Mouse (Mus musculus) gastrocnemius, postnatal 36 days (tissue): ENCODE data around the gene Ly6g6c. TPM values are rescaled to one million over a fixed set of nuclear protein-coding genes. Genes with fewer than 3 reads are reported as not detected.

Experiments used
- DNase-seq, 2 experiments: peaks; one replicate each; pipeline ENCODE4 v3.0.0; 2022
- intact Hi-C: fragments of 180-260 bp; cut with DNase I; formaldehyde crosslinking; loops from one replicate; pipeline ENCODE4 v1.15.1; 2025
- total RNA-seq, 2 experiments: library from RNA; stranded (reverse); gene quantifications; 2 replicates each; pipeline ENCODE4 v1.2.3; 2021

The Ly6g6c gene
- total RNA-seq, 2 experiments from 2014 or later: not detected

DNA sequence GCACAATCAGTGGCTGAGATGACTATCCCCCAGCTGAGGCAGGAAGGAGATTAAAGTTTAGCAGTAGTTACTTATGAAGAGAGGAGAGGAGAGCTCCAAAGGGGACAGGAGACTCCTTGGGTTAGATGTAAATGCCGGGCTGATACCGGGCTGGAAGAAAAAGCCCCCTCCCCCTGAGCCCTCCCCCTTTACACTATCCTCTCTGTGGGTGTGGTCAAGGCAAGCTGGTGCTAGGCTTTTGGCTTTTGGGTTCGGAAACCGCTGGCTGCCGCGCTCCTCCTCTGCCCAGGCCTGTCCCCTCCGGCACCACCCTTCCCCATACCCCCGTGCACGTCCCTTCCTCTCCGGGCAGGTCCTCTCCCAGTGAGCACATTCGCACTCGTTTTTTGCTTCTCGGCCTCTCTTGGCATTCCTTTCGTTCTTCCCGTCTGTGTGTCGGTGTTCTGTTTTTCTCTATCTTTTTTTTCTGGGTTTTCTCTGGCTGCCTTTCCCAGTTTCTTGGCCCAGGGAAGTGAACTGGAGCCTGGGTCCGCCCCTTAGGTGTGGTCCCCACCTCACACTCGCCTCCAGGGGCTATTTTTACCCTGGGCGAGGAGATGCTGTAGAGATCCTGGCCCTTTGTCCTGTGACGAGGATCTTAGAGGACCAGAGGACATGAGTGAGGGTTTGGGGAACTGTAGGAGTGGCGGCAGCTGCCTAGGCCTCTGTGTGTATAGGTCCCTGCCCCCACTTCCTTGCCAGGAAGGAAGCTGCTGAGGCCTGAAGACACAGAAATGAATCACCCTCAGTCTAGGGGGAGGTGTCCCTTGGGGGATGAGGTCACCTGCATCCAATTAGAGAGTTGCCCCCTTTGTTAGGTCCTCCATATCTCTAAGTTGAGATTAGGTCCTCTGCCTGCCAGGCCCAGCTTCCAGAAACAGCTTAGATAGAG lies 13.8 kb upstream of the Ly6g6c start:
- intact Hi-C loops: no loop called here
- DNase-seq: peak; percentile 49 to 54

DNA sequence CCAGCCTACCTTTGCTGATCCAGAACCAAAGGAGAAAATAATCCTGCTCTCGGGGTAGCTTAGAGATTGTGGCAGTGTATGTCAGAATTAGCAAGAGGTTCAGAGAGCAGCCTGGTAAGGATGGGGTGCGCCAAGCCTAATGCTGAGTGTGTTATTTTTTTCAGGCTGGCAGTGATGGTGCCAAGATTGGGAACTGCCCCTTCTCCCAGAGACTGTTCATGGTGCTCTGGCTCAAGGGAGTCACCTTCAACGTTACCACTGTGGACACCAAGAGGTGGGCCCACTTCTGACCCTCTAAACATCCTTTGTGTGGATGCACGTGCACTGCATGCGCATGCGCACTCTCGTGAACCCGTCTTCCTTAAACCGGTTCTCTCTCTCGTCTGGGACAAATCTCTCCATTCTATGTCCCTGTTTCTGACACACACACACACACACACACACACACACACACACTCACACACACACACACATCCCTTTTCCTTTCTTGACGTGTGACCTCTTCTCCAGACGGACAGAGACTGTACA lies 12.9 kb upstream of the Ly6g6c start:
- intact Hi-C loops: no loop called here
- no peak for DNase-seq

DNA sequence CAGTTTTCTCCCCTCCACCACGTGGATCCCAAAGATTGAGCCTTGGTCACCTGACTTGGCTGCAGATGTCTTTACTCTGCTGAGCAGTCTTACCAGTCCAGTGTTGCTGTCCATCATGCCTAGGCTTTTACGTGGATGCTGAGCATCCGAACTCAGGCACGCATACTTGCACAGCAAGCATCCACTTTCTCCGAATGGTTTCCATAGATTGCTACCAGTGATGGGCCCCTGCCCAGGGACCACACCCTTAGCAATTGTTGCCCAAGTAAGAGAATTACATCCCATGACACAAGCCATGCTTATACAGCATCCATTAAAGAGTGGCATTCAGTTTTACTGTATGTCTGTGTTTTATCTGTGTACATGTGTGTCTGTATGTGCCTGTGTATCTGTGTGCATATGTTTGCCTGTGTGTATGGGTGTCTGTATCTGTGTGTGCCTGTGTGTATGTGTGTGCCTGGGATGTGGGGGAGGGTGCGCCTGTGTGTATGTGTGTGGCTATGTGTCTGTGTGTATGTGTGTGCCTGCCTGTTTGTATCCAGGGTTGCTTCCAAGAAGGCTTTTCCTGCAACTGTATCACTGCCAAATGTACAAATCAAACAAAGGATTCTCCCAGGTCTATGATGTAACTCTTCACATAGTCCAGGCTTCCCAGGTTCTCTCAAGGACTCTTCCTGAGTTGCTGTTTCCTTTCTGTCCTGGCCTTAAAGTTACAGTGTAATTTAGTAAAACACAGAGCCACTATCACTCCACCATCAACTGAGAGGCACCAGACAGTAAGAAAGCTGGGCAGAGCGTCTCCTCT lies 9.3 kb upstream of the Ly6g6c start:
- intact Hi-C loops: no loop called here
- no peak for DNase-seq

DNA sequence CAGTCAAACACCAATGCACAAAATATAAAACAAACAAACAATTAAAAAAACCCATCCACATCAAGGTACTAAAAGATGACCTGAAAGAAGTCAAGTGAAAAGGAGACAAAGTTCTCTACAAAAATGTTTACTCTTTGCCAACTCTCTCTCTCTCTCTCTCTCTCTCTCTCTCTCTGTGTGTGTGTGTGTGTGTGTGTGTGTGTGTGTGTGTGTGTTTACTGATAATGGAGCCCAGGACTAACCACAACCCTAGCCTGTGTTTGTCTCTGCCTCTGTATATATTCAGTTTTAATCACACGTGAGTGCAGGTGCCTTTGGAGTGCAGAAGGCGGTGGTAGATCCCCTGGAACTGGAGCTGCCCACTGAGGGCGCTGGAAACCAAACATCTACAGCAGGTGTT lies 8.1 kb upstream of the Ly6g6c start:
- DNase-seq: no peak
- intact Hi-C loops: no loop called here

DNA sequence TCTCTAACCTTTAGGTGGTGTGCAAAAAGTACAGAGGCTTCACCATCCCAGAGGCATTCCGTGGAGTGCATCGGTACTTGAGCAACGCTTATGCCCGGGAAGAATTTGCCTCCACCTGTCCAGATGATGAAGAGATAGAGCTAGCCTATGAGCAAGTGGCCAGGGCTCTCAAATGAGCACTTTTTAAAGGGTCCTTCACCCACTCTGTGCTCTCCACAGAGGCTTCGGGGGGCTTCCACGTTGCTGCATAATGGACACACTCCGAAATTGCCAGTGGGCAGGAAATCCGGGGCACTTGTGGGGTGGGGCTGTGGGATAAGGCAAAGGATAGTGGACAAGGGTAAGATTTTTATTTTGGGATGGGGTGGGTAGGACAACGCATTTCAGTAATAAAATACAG lies 6.9 kb upstream of the Ly6g6c start:
- intact Hi-C loops: loop anchor here (2.0 kb wide), 1 partner anchor 36 kb away; no protein-coding TSS in a partner anchor
- DNase-seq: no peak

DNA sequence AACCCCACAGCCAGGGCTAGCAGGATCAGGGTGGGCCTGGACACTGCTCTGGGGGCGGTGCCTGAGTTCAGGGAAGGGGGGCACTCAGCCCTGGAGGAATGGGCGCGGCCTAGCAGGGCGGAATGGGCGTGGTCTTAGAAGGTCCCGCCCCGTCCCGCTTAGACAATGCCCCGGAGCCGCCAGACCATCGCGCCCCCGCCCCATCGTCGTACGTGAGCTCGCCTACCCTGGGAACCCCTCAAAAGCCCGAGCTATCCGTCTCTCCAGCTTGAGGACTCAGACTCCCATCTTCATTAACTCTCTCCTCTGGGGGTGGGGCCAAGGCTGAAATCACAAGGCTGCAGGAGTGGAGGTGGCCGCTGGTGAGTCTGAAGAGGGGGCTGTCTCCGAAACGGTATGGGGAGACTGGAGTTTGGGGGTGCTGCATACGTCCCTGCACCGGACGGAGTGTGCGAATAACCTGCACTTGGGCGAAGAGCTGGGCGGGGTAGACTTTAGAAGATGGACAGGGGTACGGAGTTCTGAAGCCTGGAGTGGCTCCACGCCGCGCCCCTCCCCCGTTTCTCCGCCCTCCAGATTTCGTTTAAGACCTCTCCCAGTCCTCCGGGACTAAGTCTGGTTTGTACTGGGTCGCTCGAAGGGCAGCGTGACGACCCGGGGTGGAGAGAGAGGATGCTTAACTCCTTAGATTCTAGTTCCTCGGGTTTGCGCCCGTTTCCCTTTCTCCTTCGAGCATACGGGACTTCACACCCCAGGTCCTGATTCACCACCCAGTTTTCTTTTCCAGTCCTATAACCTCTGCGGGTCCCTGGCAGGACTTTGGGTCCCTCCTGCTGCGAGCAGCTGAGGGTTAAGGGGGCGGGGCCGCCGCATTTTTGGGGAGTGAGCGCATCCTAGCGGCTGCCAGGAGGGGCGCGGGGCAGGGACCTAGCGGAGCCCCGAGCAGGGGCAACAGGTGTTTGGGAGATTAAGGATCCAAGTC lies 6.0 kb upstream of the Ly6g6c start, which contains the start of gene Ddah2:
Gene Ddah2, plus strand, starts transcription at position 125 of the 982 bp plus-strand sequence.
- peak; percentile 89 to 93 for DNase-seq

DNA sequence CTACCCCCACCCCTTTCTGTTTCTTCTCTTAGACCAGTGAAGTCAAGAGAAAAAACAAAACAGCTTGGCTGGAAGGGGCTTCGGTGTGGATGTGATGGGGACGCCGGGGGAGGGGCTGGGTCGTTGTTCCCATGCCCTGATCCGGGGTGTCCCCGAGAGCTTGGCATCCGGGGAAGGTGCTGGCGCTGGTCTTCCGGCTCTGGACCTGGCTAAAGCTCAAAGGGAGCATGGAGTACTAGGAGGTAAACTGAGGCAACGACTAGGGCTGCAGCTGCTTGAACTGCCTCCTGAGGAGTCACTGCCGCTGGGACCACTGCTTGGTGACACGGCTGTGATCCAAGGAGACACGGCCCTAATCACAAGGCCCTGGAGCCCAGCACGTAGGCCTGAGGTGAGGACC lies 5.1 kb upstream of the Ly6g6c start:
- no peak for DNase-seq
- intact Hi-C loops: no loop called here

More for the DNA sequence above, 6.0 kb upstream of the Ly6g6c start, which contains the start of gene Ddah2:
- intact Hi-C loops: loop anchor here (2.0 kb wide), 1 partner anchor 36 kb away; no protein-coding TSS in a partner anchor

DNA sequence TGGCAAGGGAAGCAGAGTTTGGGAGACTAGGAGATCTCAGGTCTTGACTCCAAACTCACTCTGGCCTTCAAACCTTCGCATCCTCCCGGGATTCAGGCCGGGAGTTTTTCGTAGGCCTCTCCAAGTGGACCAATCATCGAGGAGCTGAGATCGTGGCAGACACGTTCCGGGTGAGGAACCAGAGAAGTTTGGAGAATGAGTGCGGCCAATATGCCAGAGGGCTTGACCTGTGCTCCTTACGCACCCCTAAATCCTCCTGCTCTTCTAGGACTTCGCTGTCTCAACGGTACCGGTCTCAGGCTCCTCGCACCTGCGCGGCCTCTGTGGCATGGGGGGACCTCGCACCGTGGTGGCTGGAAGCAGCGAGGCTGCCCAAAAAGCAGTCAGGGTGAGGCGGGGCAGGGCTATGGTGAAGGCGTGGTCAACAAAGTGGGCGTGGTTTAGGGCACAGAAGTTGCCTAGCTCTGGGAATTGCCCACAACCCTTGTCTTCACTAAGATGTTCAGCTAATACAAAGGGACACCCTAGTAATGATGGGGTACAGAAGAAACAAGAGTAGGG lies 4.4 kb upstream of the Ly6g6c start:
- DNase-seq: no peak
- intact Hi-C loops: no loop called here

DNA sequence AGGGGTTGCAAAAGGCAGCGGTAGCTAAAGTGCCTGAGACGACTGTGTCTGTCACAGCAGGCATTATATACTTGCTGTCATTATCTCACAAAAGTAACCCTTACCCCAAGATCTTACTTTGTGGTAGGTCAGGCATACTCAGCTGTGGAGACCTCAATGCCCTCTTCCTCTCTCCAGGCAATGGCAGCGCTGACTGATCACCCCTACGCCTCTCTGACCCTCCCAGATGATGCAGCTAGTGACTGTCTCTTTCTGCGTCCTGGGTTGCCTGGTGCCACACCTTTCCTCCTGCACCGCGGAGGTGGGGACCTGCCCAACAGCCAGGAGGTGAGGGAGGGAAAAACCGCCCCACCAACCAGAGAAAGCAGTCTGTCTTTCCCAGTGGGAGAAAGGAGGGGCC lies 3.9 kb upstream of the Ly6g6c start:
- DNase-seq: no peak
- intact Hi-C loops: no loop called here

DNA sequence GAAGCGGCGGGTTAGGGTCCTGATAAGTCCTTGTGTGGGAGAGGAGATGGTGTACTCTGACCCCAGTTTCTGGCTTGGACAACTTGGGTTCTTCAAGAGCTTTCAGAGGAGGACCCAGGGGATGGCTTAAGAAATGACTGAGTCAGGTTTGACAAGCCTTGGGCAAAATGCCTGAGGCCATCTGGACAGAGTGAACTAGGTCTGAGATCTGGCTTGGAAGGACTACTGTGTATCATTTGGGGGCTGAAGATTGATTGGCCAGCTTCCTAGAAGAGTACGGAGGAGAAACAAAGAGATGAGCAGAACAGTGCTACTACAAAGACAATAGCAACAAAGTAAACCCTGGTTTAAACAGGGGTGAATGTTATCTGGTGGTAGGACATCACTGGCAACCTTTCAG lies 1.7 kb upstream of the Ly6g6c start:
- no peak for DNase-seq
- intact Hi-C loops: no loop called here

DNA sequence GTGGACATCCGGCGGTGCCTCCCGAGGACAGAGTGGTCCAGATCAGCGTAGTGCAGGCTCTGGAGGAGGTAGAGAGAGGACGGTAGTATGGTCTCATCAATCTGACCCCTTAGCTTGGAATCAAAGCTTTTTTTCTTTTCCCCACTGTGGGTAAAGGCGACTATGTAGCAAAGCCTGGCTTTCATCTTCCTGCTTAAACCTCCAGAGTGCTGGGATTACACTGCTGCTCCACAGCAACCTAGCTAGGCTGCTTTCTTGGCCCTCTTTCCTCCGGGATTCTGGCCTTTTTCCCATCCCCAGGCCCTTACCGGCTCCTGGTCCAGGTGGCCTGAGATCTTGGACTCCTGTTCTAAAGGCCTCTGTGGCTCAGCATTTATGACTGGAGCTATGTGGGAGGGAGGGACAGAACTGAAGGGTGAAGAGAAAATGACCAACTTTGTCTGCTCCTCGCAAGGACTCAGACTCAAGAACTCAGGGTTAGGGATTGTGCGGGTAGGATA lies 760 bp upstream of the Ly6g6c start:
- intact Hi-C loops: no loop called here

DNA sequence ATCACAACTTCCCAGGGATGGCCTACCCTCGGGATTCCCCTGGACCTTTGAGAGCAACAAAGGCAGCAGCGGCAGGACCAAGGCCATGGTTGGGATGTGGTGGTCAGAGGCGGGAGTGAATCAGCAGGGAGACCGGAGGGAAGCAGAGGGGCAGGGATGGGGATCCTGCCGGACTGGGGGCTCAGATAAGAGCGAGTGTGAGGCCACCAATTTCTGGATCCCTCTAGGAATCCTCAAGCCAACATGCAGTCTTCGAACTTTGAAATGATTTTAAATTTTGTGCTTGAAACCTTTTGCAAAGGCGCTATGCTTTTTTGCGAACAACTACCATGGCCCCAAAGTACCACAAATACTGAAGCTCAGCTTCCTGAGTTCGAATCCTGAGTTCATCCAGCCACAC lies 896 bp downstream of the Ly6g6c start, which contains the start of gene Mpig6b:
Gene Mpig6b, minus strand, starts transcription at position 101 of the 400 bp plus-strand sequence.
- intact Hi-C loops: no loop called here

More for the DNA sequence above, 760 bp upstream of the Ly6g6c start:
- no peak for DNase-seq

DNA sequence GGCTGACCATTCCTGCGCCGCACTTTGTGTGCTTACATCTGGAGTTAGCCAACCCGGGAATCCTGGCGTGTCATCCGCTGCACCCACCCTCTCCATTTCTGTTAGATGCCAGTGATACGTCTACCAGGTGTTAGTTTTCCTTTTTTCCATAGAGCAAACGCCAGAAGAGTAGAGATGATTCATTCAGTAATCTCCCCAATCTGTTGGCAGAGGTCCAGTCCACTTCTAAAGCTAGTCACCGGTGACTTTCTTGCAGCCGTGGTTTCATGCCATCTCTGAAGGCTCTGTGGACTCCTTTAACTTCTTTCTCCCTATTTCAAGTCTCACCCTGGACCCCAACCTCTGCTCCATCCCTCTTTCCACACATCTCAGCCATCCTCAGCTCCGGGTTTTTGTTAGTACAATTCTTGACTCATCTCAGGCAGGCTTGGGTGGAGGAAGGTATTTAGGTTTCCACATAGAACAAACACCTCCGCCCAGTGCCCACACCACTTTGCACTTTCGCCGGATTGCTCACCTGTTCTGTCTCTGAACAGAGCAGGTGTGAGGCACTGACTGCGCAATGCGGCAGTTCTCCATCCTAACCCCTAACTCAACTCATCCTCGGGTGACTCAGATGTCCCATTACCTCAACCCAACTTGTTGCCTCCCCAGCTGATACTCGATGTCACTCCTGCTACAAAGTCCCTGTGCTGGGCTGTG lies 3.2 kb downstream of the Ly6g6c start:
- intact Hi-C loops: no loop called here
- no peak for DNase-seq

More for the DNA sequence above, 896 bp downstream of the Ly6g6c start, which contains the start of gene Mpig6b:
- no peak for DNase-seq

DNA sequence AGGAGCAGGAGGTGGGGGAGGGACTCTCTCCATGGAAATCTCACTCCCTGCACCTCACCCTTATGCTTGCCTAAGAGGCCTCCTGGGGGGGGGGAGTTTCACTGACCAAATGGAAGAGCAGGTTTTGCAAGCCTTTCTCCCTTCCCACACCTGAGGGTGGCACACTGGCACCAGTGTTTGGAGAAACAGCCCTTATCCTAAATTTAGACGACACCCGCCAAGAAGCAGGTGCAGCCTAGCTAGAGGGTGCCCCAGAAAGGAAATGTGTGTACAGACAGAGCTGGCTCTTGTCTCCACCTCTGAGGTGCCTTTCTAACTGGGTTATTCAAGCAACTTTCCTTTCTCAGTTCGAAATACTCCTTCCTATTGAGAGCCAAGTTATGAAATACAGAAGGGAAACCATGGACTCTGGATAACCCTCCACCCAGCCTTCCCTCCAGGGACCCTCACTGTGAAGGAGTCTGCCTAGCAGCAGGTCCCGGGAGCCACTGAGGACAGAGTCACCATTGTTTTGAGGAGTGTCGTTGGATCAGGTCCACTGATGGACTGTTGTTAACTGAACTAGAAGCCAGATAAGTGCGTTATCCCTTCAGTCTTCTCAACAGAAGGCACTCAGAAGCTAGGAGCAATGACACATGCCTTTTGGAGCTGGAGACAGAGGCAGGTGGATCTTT lies 5.5 kb downstream of the Ly6g6c start:
- intact Hi-C loops: loop anchor here (2.0 kb wide), 1 partner anchor 36 kb away; no protein-coding TSS in a partner anchor

DNA sequence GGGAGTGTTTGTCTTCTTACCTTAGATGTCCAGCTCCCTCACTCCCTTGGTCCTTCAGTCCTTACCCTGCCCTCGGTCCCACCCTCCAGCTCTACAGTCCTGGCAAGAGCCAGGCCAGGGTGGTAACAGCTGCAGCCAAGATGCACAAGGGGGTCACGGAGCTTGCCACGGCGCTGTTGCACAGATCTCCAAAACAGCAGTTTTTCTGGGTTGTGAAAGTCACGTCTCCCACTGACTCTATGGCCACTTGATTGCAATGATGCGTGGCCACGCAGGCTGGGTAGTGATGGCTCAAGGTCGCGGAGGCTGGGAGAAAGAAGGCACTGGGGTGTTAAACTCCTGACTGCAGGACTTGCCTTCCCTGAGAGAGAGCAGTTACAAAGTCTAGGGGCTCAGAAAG lies 6.3 kb downstream of the Ly6g6c start:
- intact Hi-C loops: loop anchor here (2.0 kb wide), 1 partner anchor 35 kb away; no protein-coding TSS in a partner anchor
- no peak for DNase-seq

More for the DNA sequence above, 5.5 kb downstream of the Ly6g6c start:
- no peak for DNase-seq

DNA sequence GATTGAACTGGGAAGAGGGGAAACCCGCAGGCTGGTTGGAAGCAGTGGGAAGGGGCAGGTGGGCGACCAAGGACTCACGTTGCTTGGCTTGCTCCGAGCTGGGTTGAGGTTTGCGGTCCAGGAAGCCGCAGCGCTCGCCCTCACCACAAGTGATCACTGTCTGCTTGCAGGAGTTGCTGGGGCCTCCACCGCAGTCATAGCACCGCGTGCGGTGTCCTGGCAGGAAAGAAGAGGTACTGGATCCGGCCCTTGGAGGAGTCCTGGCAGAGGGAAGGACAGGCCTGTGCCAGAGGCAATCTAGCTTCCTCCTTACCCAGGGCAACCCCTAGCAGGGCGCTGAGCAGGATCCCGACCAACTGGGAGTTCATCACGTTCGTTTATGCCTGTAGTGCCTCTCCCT lies 8.9 kb downstream of the Ly6g6c start:
- no peak for DNase-seq
- intact Hi-C loops: no loop called here

DNA sequence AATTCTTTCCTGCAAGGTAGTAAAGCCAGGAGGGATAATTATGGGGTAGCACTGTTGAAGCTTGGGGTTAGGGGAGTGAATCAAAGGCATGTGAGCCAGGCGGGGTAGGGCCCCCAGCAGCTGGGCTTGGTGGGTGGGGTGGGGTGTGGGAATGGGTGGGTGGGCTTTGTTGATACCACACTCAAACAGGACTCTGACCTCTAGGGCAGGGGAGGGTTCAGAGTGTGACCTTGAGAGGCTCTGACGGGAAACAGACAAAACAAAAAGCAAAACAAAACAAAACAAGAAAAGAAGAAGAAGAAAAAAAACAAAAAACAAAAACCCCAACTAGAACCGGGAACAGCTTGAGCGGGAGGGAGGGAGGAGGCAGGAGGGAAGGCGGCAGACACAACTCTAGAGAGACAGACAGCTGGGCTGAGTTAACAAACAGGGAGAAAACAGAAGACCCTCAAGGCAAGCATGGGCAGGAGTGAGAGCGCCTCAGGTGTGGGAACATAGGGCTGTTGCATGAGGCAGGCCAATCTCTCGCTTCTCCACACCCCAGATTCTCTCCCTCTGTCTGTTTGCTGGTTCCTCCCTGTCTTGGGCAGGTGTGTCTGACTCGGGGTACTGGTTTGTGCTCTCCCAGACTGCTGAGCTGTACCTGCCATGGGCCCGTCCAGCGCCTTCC lies 11.5 kb downstream of the Ly6g6c start, which contains the start of gene Ly6g6e:
Gene Ly6g6e, plus strand, starts transcription at position 396 of the 670 bp plus-strand sequence.
- DNase-seq: no peak
- intact Hi-C loops: no loop called here
